Mouse (Mus musculus): ENCODE results near the gene Sirt1. TPM values are rescaled to one million over a fixed set of nuclear protein-coding genes. Genes with fewer than 3 reads are reported as not detected.
A peak's percentile ranks its signal among the peaks of the same experiment; 100 is the strongest.
"Not testable (repeated sequence)": the region's sequence is repeated elsewhere in the genome, so short reads cannot be mapped to it uniquely, and the experiment has no call there.

Gene Sirt1
- polyA plus RNA-seq, 1 experiment from 2014 or later = 5.0 TPM

GRCm38 (mm10) chr10:63385897-63386296 lies 4.4 kb upstream of the Sirt1 start:
- H3K4me2 ChIP-seq = peak overlapping the region; percentile 70
- not testable (repeated sequence) for H3K27me3 ChIP-seq; H3K9ac ChIP-seq; H3K36me3 ChIP-seq; H3K9me3 ChIP-seq; ATAC-seq (ENCODE audit: low FRiP score, low read depth)
- peaks cover 14% of the 10 kb centered on the region for H3K4me1 ChIP-seq (replicated peaks)
- WGBS = 28% methylated on average over 5 of the region's 5 CpGs
- H3K4me3 ChIP-seq = peak overlapping the region; percentile 51
- peak overlapping the region; percentile 63 for H3K27ac ChIP-seq (replicated peaks)

DNA sequence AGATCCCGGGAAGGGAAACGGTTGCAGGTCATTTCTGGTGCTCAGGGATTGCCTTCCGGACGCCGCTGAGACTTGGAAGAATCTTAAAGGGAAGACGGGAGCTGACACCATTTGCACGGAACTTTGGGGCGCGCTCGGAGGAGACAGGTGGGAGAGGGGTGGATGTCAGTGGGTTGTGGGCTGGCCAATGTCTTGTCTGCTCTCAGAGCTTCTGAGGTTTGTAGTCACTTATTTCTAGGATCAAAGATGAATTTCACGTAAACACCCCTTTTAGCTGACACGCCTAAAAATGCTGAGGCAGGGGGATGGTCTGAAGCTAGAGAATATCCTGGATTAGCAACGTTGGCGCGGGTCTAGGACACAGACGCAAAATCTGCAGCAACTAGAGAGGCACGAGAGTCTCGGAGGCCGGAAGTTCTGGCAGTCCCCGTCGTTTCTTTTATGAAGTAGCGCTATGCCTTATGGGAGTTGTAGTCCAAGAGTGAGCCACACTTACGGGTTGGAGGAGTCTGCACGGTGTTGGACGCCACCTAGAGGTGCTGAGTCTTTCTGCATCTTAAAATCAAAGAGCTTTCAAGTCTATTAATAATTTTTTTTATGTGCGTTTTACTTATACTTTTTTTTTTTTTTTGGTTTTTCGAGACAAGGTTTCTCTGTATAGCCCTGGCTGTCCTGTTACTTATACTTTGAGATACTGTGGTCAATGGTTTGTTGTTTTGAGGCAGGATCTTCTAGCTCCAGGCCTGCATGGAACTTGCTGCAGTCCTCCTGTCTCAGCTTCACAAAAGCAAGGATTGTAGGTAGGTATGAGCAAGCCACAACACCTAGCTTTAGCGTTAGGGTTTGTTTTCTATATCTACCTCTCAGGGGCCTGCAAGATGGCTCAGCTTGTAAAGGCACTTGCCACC lies 1.1 kb upstream of the Sirt1 start, which contains the start of gene Dnajc12:
Dnajc12 (plus strand) TSS at position 72 of the 908 bp plus-strand sequence.
- peak within 1 kb of the TSS; percentile 62 for H3K4me3 ChIP-seq
- peaks cover 6% of the 10 kb centered on the region for H3K27me3 ChIP-seq
- peak within 1 kb of the TSS; percentile 75 for H3K27ac ChIP-seq (replicated peaks)
- WGBS = under 1% methylated on average over 28 of the region's 28 CpGs
- H3K9ac ChIP-seq = peak within 1 kb of the TSS; percentile 62
- ATAC-seq (ENCODE audit: low FRiP score, low read depth) = peak; percentile 95
- H3K4me2 ChIP-seq = peak within 1 kb of the TSS; percentile 92
- no peaks in the 10 kb centered on the region for H3K9me3 ChIP-seq
- peaks cover 14% of the 10 kb centered on the region for H3K4me1 ChIP-seq (replicated peaks)
- no peaks in the 10 kb centered on the region for H3K36me3 ChIP-seq

- no peaks in the 10 kb centered on the region for H3K36me3 ChIP-seq
- no peak overlapping the region for H3K4me2 ChIP-seq
- H3K27me3 ChIP-seq = peaks cover 6% of the 10 kb centered on the region
- H3K4me3 ChIP-seq = no peak overlapping the region
- no peak overlapping the region for H3K9ac ChIP-seq
- peaks cover 10% of the 10 kb centered on the region for H3K4me1 ChIP-seq (replicated peaks)
- H3K9me3 ChIP-seq = no peaks in the 10 kb centered on the region
- H3K27ac ChIP-seq (replicated peaks) = no peak overlapping the region
- ATAC-seq (ENCODE audit: low FRiP score, low read depth) = no peak
- WGBS = 72% methylated on average over 6 of the region's 6 CpGs
Measured at GRCm38 (mm10) chr10:63378948-63379680, 2.4 kb downstream of the Sirt1 start.

GRCm38 (mm10) chr10:63377468-63377867 lies 4.0 kb downstream of the Sirt1 start:
- WGBS = 22% methylated on average over 9 of the region's 9 CpGs
- peaks cover 6% of the 10 kb centered on the region for H3K27me3 ChIP-seq
- ATAC-seq (ENCODE audit: low FRiP score, low read depth) = 0 out of 2 replicates have a peak, but pooled peaks have one; percentile 37
- H3K36me3 ChIP-seq = no peaks in the 10 kb centered on the region
- H3K4me2 ChIP-seq = 0 out of 2 replicates have a peak overlapping the region, but pooled peaks have one; percentile 18
- H3K9ac ChIP-seq = no peak overlapping the region
- H3K4me1 ChIP-seq (replicated peaks) = peaks cover 10% of the 10 kb centered on the region
- no peak overlapping the region for H3K27ac ChIP-seq (replicated peaks)
- no peaks in the 10 kb centered on the region for H3K9me3 ChIP-seq
- H3K4me3 ChIP-seq = no peak overlapping the region

DNA sequence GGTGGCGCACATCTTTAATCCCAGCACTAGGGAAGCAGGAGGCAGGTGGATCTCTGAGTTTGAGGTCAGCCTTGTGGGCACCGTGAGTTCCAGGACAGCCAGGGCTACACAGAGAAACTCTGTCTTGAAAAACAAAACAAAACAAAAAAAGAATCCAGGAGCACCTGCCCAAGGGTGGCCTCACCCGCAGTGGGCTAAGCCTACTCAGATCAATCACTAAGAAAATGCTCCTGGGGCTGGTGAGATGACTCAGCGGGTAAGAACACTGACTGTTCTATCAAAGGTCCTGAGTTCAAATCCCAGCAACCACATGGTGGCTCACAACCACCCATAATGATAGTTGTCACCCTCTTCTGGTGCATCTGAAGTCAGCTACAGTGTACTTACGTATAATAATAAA lies 5.2 kb downstream of the Sirt1 start:
- Histone ChIP-seq H3K9ac (no peak overlapping the region), H3K36me3 (no peaks in the 10 kb centered on the region), H3K9me3 (no peaks in the 10 kb centered on the region), H3K27me3 (peaks cover 6% of the 10 kb centered on the region), H3K4me2 (no peak overlapping the region), H3K27ac (replicated peaks) (no peak overlapping the region), H3K4me1 (replicated peaks) (peaks cover 2% of the 10 kb centered on the region), H3K4me3 (no peak overlapping the region)
- WGBS = 85% methylated on average over 5 of the region's 5 CpGs
- no peak for ATAC-seq (ENCODE audit: low FRiP score, low read depth)

DNA sequence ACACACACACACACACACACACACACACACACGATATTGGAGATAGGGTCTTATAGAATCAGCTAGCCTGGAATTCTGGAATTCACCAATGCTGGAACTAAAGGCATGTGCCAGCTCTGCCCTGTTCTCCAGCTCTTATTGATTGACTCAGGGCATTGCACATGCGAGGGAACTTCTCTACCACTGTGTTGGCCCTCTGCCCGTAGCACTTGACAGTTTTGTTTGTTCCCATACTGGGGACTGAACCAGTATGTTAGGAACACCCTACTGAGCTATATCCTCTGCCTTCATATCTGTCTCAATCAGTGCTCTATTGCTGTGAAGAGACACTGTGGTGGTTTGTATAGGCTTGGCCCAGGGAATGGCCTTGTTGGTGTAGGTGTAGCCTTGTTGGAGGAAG lies 13.5 kb downstream of the Sirt1 start:
- H3K4me1 ChIP-seq (replicated peaks) = no peaks in the 10 kb centered on the region
- no peak overlapping the region for H3K4me2 ChIP-seq
- no peaks in the 10 kb centered on the region for H3K9me3 ChIP-seq
- H3K27ac ChIP-seq (replicated peaks) = no peak overlapping the region
- no peaks in the 10 kb centered on the region for H3K27me3 ChIP-seq
- WGBS = 68% methylated on average over 3 of the region's 3 CpGs
- no peak overlapping the region for H3K4me3 ChIP-seq
- H3K36me3 ChIP-seq = no peaks in the 10 kb centered on the region
- no peak for ATAC-seq (ENCODE audit: low FRiP score, low read depth)
- no peak overlapping the region for H3K9ac ChIP-seq

DNA sequence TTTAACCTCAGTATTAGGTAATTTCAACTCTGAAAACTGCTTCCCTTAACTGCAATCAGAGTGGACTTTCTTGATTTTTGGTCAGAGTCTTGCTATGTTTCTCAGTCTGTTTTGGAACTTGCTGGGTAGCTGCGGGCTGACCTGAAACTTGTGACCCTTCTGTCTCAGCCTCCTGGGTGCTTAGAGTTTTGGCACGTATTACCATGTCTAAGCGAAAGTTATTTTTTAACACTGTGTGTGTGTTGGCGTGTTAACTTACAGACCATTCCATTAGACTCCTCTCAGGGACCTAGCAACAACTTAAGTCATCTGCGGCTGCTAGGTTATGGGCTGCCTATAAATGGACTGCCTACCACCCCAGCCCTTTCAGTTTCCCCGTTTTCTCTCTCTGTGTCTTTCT lies 14.1 kb downstream of the Sirt1 start:
- ATAC-seq (ENCODE audit: low FRiP score, low read depth) = no peak
- no peaks in the 10 kb centered on the region for H3K36me3 ChIP-seq
- no peaks in the 10 kb centered on the region for H3K27me3 ChIP-seq
- H3K9ac ChIP-seq = no peak overlapping the region
- H3K4me1 ChIP-seq (replicated peaks) = no peaks in the 10 kb centered on the region
- H3K27ac ChIP-seq (replicated peaks) = no peak overlapping the region
- H3K4me3 ChIP-seq = no peak overlapping the region
- H3K9me3 ChIP-seq = no peaks in the 10 kb centered on the region
- H3K4me2 ChIP-seq = no peak overlapping the region
- WGBS = 75% methylated on average over 6 of the region's 6 CpGs

DNA sequence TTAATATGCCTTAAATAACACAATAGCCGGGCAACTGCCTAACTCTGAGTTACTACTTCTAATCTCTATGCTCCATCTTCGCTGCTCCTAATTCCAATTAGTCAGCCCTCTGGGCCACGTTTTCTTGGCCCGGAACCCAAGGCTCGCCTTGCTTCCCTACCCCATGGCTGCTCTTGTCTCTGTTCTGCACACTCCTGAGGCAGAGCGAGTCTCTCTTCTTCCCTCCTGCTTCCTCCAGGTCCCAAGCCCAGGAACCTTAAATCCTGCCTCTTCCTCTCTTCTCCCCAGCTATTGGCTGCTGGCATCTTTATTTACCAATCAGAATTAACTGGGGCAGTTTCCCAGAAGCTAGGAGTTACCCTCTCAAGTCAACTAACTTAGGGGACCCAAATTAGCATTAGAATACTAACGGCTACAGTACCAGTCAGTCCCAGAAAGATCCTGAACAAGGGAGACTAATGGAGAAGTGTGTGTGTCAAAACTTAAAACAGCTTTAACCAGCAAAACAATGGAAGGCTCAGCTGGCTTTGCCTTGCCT lies 15.5 kb downstream of the Sirt1 start:
- no peaks in the 10 kb centered on the region for H3K36me3 ChIP-seq
- ATAC-seq (ENCODE audit: low FRiP score, low read depth) = no peak
- WGBS = 52% methylated on average over 7 of the region's 7 CpGs
- no peak overlapping the region for H3K4me3 ChIP-seq
- H3K27me3 ChIP-seq = no peaks in the 10 kb centered on the region
- H3K9me3 ChIP-seq = no peaks in the 10 kb centered on the region
- no peak overlapping the region for H3K27ac ChIP-seq (replicated peaks)
- no peaks in the 10 kb centered on the region for H3K4me1 ChIP-seq (replicated peaks)
- H3K4me2 ChIP-seq = peak overlapping the region; percentile 35; the same call in 1 of the 2 replicates
- no peak overlapping the region for H3K9ac ChIP-seq

- Histone ChIP-seq H3K4me1 (replicated peaks) (no peaks in the 10 kb centered on the region), H3K4me2 (no peak overlapping the region), H3K36me3 (no peaks in the 10 kb centered on the region), H3K27ac (replicated peaks) (no peak overlapping the region), H3K4me3 (no peak overlapping the region), H3K27me3 (no peaks in the 10 kb centered on the region), H3K9ac (no peak overlapping the region), H3K9me3 (no peaks in the 10 kb centered on the region)
- 71% methylated on average over 1 of the region's 1 CpGs for WGBS
- no peak for ATAC-seq (ENCODE audit: low FRiP score, low read depth)
Measured at GRCm38 (mm10) chr10:63360502-63360901, 21.0 kb downstream of the Sirt1 start.

GRCm38 (mm10) chr10:63352111-63352510 lies 29.4 kb downstream of the Sirt1 start:
- Histone ChIP-seq H3K9me3 (no peaks in the 10 kb centered on the region), H3K4me1 (replicated peaks) (no peaks in the 10 kb centered on the region), H3K36me3 (no peaks in the 10 kb centered on the region), H3K9ac (no peak overlapping the region), H3K27me3 (no peaks in the 10 kb centered on the region), H3K4me3 (no peak overlapping the region), H3K4me2 (no peak overlapping the region), H3K27ac (replicated peaks) (no peak overlapping the region)
- no peak for ATAC-seq (ENCODE audit: low FRiP score, low read depth)
- 68% methylated on average over 5 of the region's 5 CpGs for WGBS

DNA sequence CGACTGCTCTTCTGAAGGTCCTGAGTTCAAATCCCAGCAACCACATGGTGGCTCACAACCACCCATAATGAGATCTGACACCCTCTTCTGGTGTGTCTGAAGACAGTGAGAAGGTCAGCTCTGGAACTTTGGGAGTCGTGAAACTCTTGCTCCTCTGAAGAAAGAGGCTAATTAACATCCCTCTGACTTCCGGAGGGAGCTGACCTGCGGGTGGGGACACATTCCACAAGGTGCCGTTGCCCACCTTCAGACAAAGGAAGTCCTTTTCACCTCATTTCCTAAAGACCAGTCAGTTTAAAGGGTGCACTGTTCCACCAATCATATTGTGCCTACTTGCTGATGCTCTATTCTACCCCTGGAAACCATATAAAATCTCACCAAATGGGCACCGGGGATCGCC lies 30.4 kb downstream of the Sirt1 start:
- H3K9me3 ChIP-seq; H3K4me2 ChIP-seq; H3K36me3 ChIP-seq; H3K27ac ChIP-seq (replicated peaks); H3K27me3 ChIP-seq; ATAC-seq (ENCODE audit: low FRiP score, low read depth); H3K4me3 ChIP-seq; H3K9ac ChIP-seq; H3K4me1 ChIP-seq (replicated peaks): not testable (repeated sequence)
- 90% methylated on average over 7 of the region's 7 CpGs for WGBS

GRCm38 (mm10) chr10:63350666-63351065 lies 30.8 kb downstream of the Sirt1 start:
- Histone ChIP-seq H3K9ac (no peak overlapping the region), H3K27me3 (no peaks in the 10 kb centered on the region), H3K4me2 (no peak overlapping the region), H3K27ac (replicated peaks) (no peak overlapping the region), H3K9me3 (no peaks in the 10 kb centered on the region), H3K4me1 (replicated peaks) (no peaks in the 10 kb centered on the region), H3K4me3 (no peak overlapping the region), H3K36me3 (no peaks in the 10 kb centered on the region)
- WGBS = 92% methylated on average over 7 of the region's 7 CpGs
- no peak for ATAC-seq (ENCODE audit: low FRiP score, low read depth)

All from hindbrain, embryonic 15.5 days (tissue).